Mouse (Mus musculus): ENCODE measurements around the gene Dnaja3.

Gene Dnaja3

DNA sequence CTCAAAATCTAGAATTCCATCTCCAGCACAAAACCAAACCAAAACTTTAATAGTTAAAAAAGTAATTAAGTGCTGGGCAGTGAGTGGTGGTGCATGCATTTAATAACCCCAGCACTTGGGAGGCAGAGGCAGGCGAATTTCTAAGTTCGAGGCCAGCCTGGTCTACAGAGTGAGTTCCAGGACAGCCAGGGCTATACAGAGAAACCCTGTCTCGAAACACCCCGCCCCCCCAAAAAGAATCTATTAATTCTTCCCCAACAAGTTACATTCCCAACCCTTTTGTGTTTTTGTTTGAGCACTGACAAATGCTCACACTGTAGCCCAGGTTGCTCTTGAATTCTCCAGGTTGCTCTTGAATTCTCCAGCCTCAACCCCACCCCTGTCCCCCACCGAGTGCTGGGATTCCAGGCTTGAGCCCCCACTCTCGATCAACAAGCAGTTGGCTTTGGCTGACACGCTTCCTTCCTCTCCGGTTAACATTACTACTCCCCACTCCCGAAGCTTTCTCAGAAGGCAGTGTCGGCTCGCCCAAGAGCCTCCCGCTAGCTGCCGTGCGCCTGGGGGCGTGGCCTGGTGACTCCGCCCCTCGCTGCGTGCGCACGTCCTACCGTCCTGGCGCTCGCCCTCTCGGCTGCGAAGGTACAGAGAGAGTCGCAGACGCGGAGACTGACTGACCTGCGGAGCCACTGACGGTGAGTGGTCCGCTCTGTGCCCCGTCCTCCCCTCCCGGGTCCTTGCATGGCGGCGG lies 86.2 kb downstream of the Dnaja3 start, which contains the start of gene Hmox2:
Gene Hmox2, plus strand, starts transcription at position 582 of the 748 bp plus-strand sequence.
- peak; percentile 94 to 98 for DNase-seq

DNA sequence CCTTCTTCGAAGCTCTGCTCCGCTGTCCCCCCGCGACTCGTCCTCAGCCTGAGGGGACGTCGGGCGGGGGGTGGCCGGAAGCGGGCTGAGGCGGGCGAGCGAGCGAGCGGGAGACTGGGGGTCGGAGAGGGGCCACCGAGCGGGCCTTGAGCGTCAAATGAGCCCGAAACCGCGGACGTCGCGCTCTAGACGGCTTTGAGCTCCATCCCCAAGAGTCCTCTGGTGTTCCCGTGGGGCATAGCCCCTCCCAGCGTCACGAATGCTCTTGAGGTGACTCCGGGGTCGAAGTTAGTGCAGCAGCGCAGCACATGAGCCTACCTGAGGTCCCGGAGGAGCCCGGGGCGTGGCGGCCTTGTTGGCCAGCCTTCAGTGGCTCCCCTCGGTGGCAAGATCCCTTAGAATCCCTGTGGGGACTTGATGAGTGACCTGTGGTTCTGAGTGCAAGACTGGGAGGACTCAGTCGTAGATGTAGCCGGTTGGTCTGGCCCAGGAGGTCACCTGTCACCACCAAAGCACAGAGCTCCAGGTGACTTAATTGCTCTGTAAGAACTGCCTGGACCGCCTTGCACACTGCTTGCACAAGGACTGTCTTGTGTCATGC lies 86.8 kb downstream of the Dnaja3 start:
- DNase-seq = peak; percentile 56 to 73

DNA sequence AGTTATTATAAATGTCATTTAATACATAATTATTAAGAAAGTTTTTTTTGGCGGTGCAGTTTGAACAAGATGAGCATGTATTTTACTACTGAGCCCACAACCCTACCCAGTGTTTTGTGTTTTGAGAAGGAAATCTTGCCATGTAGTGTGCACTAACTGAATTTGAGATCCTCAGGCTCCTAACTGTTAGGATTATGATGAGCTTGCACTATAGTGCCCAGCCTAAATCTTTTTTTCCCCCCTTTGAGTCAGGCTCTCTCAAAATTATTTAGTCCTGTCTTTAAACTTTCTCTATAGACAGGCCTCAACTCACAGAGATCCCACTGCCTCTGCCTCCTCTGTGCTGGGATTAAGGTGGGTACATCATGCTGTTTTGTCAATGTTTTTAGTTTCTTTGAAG lies 87.7 kb downstream of the Dnaja3 start:
- DNase-seq = no peak

DNA sequence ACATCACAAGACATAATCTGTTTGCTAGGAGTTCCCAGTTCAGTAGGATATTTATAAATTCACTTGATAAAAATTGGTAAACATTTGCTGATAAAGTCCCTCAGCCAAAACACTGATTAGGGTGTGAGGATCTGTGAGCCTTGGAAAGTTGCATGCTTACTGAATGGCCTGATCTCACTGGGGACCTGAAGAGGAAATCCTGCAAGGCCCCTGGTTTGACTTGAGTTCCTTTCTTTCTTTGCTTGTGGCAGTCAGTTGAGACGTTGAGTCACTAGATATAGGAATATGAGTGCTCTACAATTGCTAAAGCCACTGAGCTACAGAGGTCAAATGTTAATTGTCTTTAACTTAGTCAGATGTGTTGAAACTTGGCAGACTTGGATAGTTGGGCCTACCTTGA lies 88.2 kb downstream of the Dnaja3 start:
- no peak for DNase-seq

DNA sequence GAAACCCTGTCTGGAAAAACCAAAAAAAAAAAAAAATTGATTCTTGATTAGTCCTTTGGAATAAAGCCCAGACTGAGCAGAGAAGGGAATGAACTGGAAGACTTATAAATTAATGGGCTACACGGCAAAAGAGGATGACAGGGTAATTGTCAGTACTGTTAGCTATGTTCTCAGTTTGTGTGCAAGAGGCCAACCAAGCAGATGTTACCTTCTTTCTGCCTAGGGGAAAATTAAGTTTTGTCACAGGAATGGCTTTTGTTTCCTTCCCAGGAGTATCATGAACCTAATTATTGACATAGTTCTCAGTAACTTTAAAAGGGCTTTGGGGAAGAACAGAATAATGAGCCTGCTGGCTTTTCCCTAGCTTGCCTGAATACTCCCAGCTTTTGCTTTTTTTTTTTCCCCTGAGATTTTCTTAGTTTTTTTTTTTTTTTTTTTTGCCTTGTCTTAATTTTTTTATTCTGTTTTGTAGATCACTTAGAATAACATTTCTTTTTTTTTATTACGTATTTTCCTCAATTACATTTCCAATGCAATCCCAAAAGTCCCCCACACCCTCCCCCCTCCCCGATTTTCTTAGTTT lies 91.1 kb downstream of the Dnaja3 start:
- DNase-seq = no peak

- peak in 1 of 2 experiments; percentile 31 for DNase-seq
Measured at GRCm38 (mm10) chr16:4736262-4736661, 96.5 kb downstream of the Dnaja3 start.

- no peak for DNase-seq
Measured at GRCm38 (mm10) chr16:4739994-4740393, 100.2 kb downstream of the Dnaja3 start.

GRCm38 (mm10) chr16:4742186-4742585 lies 102.4 kb downstream of the Dnaja3 start:
- DNase-seq = no peak

GRCm38 (mm10) chr16:4752155-4752554 lies 112.4 kb downstream of the Dnaja3 start:
- DNase-seq = no peak

GRCm38 (mm10) chr16:4754045-4754444 lies 114.3 kb downstream of the Dnaja3 start:
- no peak for DNase-seq

DNA sequence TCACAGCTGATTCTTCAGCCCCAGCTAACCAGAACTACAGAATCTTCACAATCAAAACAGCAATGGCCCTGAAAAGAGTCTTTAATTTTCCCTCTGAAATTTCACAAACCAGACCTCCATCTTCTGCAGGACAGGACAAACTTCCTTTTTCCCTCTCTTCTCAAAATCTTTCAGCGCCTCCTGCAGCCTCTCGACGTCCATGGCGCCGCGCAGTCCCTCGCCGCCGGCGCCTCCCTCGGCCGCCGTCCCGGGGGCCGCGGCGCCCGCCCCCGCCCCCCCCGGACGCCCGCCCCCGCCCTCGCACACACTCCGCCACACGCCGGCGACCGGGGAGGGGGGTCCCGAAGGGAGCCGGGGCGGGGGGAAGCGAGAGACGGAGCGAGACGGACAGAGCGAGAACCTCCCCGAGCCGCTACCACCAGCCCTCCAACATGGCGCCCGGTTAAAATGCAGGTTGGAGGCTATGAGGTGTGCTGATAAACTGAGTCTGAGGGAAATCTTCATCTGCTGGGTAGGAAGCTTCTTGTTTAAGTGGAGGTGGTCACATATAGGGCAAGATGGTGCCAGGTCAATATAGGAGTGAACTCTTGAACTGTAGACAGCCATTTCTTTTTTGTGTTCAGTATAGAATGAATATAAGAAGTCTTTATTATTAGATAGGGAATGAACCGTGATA lies 117.0 kb downstream of the Dnaja3 start:
- peak in 1 of 2 experiments; percentile 28 for DNase-seq

Data from kidney, postnatal 36 days (tissue).